Mouse (Mus musculus) limb, embryonic 14.5 days (tissue): ENCODE measurements around the gene AC161166.1. TPM values are rescaled to one million over a fixed set of nuclear protein-coding genes. Genes with fewer than 3 reads are reported as not detected.

Experiments used
- ATAC-seq: fragments of 200-750 bp; cut with Nextera tagmentation; 2 replicates; pipeline ENCODE4 v1.8.0; 2017; ENCODE audit warnings: low read depth, moderate number of reproducible peaks, moderate TSS enrichment; ENCODE audit not compliant: low FRiP score
- DNase-seq: peaks from one replicate; pipeline ENCODE4 v3.0.0-alpha.2; 2015; ENCODE audit warnings: low spot score
- H3K27ac ChIP-seq: fragments of 300-500 bp; sonication (generic); replicated peaks from 2 replicates; pipeline ENCODE4 v1.5.1; 2014; ENCODE audit warnings: low read depth, mild to moderate bottlenecking, low read length, moderate library complexity, mixed read lengths
- H3K27me3 ChIP-seq: fragments of 300-500 bp; sonication (generic); 2 replicates; pipeline ENCODE4 v1.6.1; 2014; ENCODE audit warnings: low read length, mixed read lengths; ENCODE audit not compliant: control insufficient read depth, insufficient read depth
- H3K36me3 ChIP-seq: fragments of 300-500 bp; sonication (generic); 2 replicates; pipeline ENCODE4 v1.6.1; 2014; ENCODE audit warnings: mild to moderate bottlenecking, low read length, moderate library complexity, mixed read lengths; ENCODE audit not compliant: control insufficient read depth, insufficient read depth
- H3K4me1 ChIP-seq: fragments of 300-500 bp; sonication (generic); 2 replicates; pipeline ENCODE4 v1.6.1; 2014; ENCODE audit warnings: antibody characterized with exemption, low read length, mixed read lengths; ENCODE audit not compliant: control insufficient read depth, insufficient read depth
- H3K4me2 ChIP-seq: fragments of 300-500 bp; sonication (generic); replicated peaks from 2 replicates; pipeline ENCODE4 v1.6.1; 2014; ENCODE audit warnings: low read depth, mild to moderate bottlenecking, low read length, moderate library complexity; ENCODE audit not compliant: severe bottlenecking
- H3K4me3 ChIP-seq: fragments of 300-500 bp; sonication (generic); replicated peaks from 2 replicates; pipeline ENCODE4 v1.5.1; 2014; ENCODE audit warnings: low read length
- H3K9ac ChIP-seq: fragments of 300-500 bp; sonication (generic); 2 replicates; pipeline ENCODE4 v1.6.1; 2014; ENCODE audit warnings: mild to moderate bottlenecking, low read depth, low read length, moderate library complexity; ENCODE audit not compliant: severe bottlenecking
- H3K9me3 ChIP-seq: fragments of 300-500 bp; sonication (generic); 2 replicates; pipeline ENCODE4 v1.6.1; 2016; ENCODE audit warnings: low read length; ENCODE audit not compliant: control insufficient read depth
- POLR2A ChIP-seq: fragments of 200-500 bp; IDR thresholded peaks from 2 replicates; pipeline ENCODE4 v1.8.0; 2012; ENCODE audit warnings: inconsistent platforms, mild to moderate bottlenecking, moderate library complexity, borderline replicate concordance; ENCODE audit not compliant: insufficient read depth, insufficient read length; ENCODE audit errors: extremely low read depth
- WGBS: fragments of 180-500 bp; shearing (Covaris S2); extraction: QIAGEN DNeasy Blood & Tissue Kit; methylation state at CpG from one replicate; pipeline ENCODE4 v1.1.7; 2014; 5-methylcytosine and 5-hydroxymethylcytosine counted together
- polyA plus RNA-seq, 2 experiments: library from polyadenylated mRNA; depleted of rRNA in 1 of 2; stranded (reverse) in 1 of 2; unstranded in 1 of 2; fragments of >200 nt; fragmentation: Nextera tagmentation in 1 of 2; extraction: Ambion mirVana in 1 of 2; gene quantifications; 2 replicates each; pipeline versions ENCODE4 v1.2.1 to v1.2.3; 2012 to 2014

Gene AC161166.1
- polyA plus RNA-seq, 2 experiments, result 0.19 TPM; not detected in 1

- Histone ChIP-seq H3K4me3 (no peak overlapping the region), H3K9ac (no peak overlapping the region), H3K4me2 (no peak overlapping the region), H3K36me3 (peaks cover 32% of the 10 kb centered on the region), H3K9me3 (no peaks in the 10 kb centered on the region), H3K27me3 (no peaks in the 10 kb centered on the region), H3K4me1 (peaks cover 10% of the 10 kb centered on the region), H3K27ac (no peak overlapping the region)
- no peak for ATAC-seq
- TF ChIP-seq POLR2A, result no peak
- no peak for DNase-seq
- 51% methylated on average over 5 of the region's 5 CpGs for WGBS
These were observed 25.9 kb upstream of the AC161166.1 start for GRCm38 (mm10) chr7:24538154-24538553.

- DNase-seq (no peak), ATAC-seq (no peak)
- 79% methylated on average over 5 of the region's 5 CpGs for WGBS
- no peak for TF ChIP-seq POLR2A
- Histone ChIP-seq H3K4me3 (no peak overlapping the region), H3K4me2 (no peak overlapping the region), H3K9me3 (no peaks in the 10 kb centered on the region), H3K36me3 (peaks cover 36% of the 10 kb centered on the region), H3K9ac (no peak overlapping the region), H3K4me1 (peaks cover 11% of the 10 kb centered on the region), H3K27ac (no peak overlapping the region), H3K27me3 (no peaks in the 10 kb centered on the region)
These were observed 25.3 kb upstream of the AC161166.1 start for GRCm38 (mm10) chr7:24537591-24537990.

DNA sequence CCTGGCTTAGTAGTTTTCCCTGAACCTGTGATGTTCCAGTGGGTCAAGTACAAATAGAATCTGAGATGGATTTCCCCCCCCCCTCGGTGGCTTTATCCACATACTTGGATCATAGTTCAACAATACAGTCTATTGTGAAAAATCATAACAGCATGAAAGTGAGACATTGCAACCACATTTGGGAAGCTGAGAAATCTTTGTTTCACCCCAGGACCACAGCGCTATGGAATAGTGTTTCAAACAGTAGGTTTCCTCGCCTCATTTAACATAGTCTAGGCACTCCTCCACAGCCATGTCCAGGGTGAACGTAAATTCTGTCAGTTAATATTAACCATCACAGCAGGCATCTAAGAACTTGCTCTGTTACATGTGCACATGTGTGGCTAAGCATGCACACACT is 24.8 kb upstream of the AC161166.1 start:
- no peak for ATAC-seq

DNA sequence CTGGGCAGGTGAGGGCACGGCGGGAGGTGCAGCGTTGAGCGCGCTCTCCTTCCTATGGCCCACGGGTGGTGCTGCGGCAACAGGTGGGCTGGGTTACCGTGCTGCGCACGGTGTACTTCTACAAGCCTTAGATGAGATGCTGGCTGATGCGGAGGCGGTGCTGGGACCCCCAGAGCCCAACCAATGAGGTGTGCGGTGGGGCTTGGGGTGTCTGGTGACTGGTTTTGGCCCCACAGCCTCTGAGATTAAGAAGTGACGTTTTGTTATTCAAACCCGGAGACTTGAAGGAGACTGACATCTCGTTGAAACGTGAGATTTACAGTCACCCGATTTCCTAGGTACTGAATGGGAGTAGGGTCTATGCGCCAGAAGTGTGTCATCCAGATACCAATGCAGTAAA is 22.0 kb upstream of the AC161166.1 start:
- DNase-seq (no peak), ATAC-seq (no peak)
- Histone ChIP-seq H3K9ac (no peak overlapping the region), H3K4me3 (no peak overlapping the region), H3K27me3 (no peaks in the 10 kb centered on the region), H3K27ac (no peak overlapping the region), H3K36me3 (peaks cover 40% of the 10 kb centered on the region), H3K4me1 (peaks cover 25% of the 10 kb centered on the region), H3K4me2 (0 out of 2 replicates have a peak overlapping the region, but pooled peaks have one; percentile 3), H3K9me3 (no peaks in the 10 kb centered on the region)
- TF ChIP-seq POLR2A, result no peak
- WGBS, result 28% methylated on average over 16 of the region's 19 CpGs

More for the DNA sequence above, 24.8 kb upstream of the AC161166.1 start:
- no peaks in the 10 kb centered on the region for H3K27me3 ChIP-seq
- H3K4me3 ChIP-seq, result no peak overlapping the region
- no peak overlapping the region for H3K4me2 ChIP-seq
- H3K27ac ChIP-seq, result no peak overlapping the region
- TF ChIP-seq POLR2A, result no peak
- H3K36me3 ChIP-seq, result peaks cover 40% of the 10 kb centered on the region
- peaks cover 15% of the 10 kb centered on the region for H3K4me1 ChIP-seq
- DNase-seq, result no peak
- no peak overlapping the region for H3K9ac ChIP-seq
- 73% methylated on average over 4 of the region's 4 CpGs for WGBS
- no peaks in the 10 kb centered on the region for H3K9me3 ChIP-seq

DNA sequence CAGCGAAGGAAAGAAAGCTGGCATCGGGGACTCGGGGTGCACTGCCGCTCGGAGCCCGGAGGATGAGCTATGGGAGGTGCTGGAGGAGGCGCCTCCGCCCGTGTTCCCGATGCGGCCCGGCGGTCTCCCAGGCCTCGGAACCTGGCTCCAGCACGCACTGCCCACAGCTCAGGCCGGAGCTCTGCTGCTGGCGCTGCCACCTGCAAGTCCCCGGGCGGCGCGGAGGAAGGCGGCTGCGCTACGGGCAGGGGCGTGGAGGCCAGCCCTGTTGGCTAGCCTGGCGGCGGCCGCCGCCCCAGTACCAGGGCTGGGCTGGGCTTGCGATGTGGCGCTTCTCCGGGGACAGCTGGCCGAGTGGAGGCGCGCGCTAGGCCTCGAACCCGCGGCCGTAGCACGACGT is 21.6 kb upstream of the AC161166.1 start:
- ATAC-seq, result no peak
- H3K4me1 ChIP-seq, result peaks cover 26% of the 10 kb centered on the region
- no peak overlapping the region for H3K4me3 ChIP-seq
- 27% methylated on average over 21 of the region's 42 CpGs for WGBS
- H3K4me2 ChIP-seq, result 0 out of 2 replicates have a peak overlapping the region, but pooled peaks have one; percentile 3
- no peak for TF ChIP-seq POLR2A
- DNase-seq, result no peak
- no peaks in the 10 kb centered on the region for H3K9me3 ChIP-seq
- no peaks in the 10 kb centered on the region for H3K27me3 ChIP-seq
- no peak overlapping the region for H3K27ac ChIP-seq
- H3K36me3 ChIP-seq, result peaks cover 40% of the 10 kb centered on the region
- no peak overlapping the region for H3K9ac ChIP-seq
